Mouse (Mus musculus): ENCODE data around the gene Rnf103. TPM values are rescaled to one million over a fixed set of nuclear protein-coding genes. Genes with fewer than 3 reads are reported as not detected.
"Not testable (repeated sequence)": the region's sequence is repeated elsewhere in the genome, so short reads cannot be mapped to it uniquely, and the experiment has no call there.

The Rnf103 gene
- 26.8 and 29.7 TPM in 2 replicates for polyA plus RNA-seq (2014; fragmentation: Nextera tagmentation; extraction: Ambion mirVana)

DNA sequence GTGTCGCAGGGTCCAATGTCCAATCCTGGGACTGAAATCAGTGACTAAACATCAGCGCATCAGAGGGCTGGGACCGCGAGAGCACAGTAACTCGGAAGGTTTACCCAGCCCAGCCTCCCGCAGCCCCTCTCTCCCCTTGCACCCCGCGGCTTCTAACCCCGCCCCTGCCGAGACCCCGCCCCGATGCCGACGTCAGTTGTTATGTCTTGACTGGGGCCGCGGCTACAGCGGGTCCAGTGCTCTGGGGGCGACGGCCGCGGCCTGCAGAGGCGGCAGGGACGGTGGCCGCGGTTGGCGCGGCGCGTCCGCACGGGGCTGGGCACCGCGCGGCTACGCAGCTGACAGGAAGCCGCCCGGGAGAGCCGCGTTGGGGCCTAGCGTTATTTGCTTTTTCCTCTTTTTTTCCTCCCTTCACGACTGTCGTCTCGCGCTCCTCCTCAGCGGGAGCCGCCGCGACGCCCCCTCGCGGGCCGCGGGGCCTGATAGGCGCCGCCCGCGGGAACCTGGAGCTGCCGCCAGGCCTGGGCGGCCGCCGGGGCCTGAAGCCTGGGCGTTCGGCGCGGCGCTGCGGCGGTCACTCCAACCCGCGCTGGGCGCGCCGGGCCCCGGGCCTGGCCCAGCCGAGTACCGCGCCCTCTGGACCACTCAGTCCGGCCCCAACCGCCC lies at the start of gene Rnf103:
Gene Rnf103, plus strand, starts transcription at position 220 of the 666 bp plus-strand sequence.
- Histone ChIP-seq H3K9me3 (ENCODE audit: control insufficient read depth, low read length) (no peaks in the 10 kb centered on the region), H3K27me3 (replicated peaks; ENCODE audit: control insufficient read depth, insufficient read depth, low read length) (no peaks in the 10 kb centered on the region), H3K36me3 (ENCODE audit: control insufficient read depth, insufficient read depth, low read length) (peaks cover 20% of the 10 kb centered on the region), H3K4me3 (ENCODE audit: low read depth, low read length) (peak within 1 kb of the TSS; percentile 84), H3K9ac (ENCODE audit: low read length) (peak within 1 kb of the TSS; percentile 98), H3K4me2 (ENCODE audit: low read length) (peak within 1 kb of the TSS; percentile 75), H3K27ac (ENCODE audit: low read depth) (peak within 1 kb of the TSS; percentile 99), H3K4me1 (replicated peaks; ENCODE audit: control insufficient read depth, insufficient read depth, low read length) (peaks cover 3% of the 10 kb centered on the region; the same call in 1 of the 2 replicates)
- WGBS: under 1% methylated on average over 77 of the region's 79 CpGs
- peak; percentile 99 for DNase-seq (ENCODE audit: low spot score)
- ATAC-seq (replicated peaks; ENCODE audit: low FRiP score, low TSS enrichment, low read depth): peak; percentile 97

DNA sequence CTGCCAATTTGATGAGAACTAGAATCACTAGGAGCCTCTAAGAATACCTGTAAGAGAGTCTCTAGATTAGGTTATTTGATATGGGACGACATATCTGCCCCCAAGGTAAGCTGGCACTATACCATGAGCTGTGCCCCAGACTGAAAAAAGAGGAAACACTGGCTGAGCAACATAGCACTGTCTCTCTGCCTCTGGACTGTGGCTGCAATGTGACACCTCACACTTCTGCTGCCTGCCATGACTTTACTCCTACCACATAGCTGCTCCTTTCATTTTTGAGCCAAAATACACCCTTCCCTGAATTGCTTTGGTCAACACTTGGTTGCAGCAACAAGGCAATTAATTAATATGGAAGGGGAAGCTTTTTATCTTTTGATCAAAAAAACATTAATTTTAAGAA lies 48.9 kb upstream of the Rnf103 start:
- H3K4me1 ChIP-seq (replicated peaks; ENCODE audit: control insufficient read depth, insufficient read depth, low read length): peaks cover 7% of the 10 kb centered on the region
- H3K36me3 ChIP-seq (ENCODE audit: control insufficient read depth, insufficient read depth, low read length): no peaks in the 10 kb centered on the region
- ATAC-seq (replicated peaks; ENCODE audit: low FRiP score, low TSS enrichment, low read depth) (no peak), DNase-seq (ENCODE audit: low spot score) (no peak)
- H3K4me3 ChIP-seq (ENCODE audit: low read depth, low read length): no peak overlapping the region
- H3K27me3 ChIP-seq (replicated peaks; ENCODE audit: control insufficient read depth, insufficient read depth, low read length): no peaks in the 10 kb centered on the region
- no peak overlapping the region for H3K27ac ChIP-seq (ENCODE audit: low read depth)
- no peak overlapping the region for H3K9ac ChIP-seq (ENCODE audit: low read length)
- no peak overlapping the region for H3K4me2 ChIP-seq (ENCODE audit: low read length)
- WGBS: 60% methylated on average over 1 of the region's 1 CpGs
- H3K9me3 ChIP-seq (ENCODE audit: control insufficient read depth, low read length): no peaks in the 10 kb centered on the region

DNA sequence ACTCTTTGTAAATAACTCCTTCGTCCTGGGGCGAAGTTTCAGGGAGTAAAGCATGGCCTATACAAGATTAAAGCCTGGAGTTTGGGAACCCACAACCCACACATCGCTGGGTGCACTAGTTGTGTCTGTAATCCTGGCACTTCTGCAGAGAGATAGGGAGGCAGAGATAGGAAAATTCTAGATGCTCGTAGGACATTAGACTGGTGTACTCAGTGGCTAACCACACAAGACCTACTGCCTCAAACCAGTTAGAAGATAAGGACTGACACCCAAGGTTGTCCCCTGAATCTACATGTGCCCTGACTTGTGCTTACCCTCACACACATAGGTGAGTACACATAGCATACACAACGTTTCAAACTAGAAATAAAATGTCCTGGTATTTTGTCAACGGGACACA lies 48.1 kb upstream of the Rnf103 start:
- Histone ChIP-seq H3K4me3 (ENCODE audit: low read depth, low read length) (no peak overlapping the region), H3K27ac (ENCODE audit: low read depth) (no peak overlapping the region), H3K9me3 (ENCODE audit: control insufficient read depth, low read length) (no peaks in the 10 kb centered on the region), H3K9ac (ENCODE audit: low read length) (no peak overlapping the region), H3K4me1 (replicated peaks; ENCODE audit: control insufficient read depth, insufficient read depth, low read length) (peaks cover 7% of the 10 kb centered on the region), H3K36me3 (ENCODE audit: control insufficient read depth, insufficient read depth, low read length) (no peaks in the 10 kb centered on the region), H3K4me2 (ENCODE audit: low read length) (no peak overlapping the region), H3K27me3 (replicated peaks; ENCODE audit: control insufficient read depth, insufficient read depth, low read length) (no peaks in the 10 kb centered on the region)
- WGBS: 77% methylated on average over 6 of the region's 6 CpGs
- DNase-seq (ENCODE audit: low spot score) (no peak), ATAC-seq (replicated peaks; ENCODE audit: low FRiP score, low TSS enrichment, low read depth) (no peak)

DNA sequence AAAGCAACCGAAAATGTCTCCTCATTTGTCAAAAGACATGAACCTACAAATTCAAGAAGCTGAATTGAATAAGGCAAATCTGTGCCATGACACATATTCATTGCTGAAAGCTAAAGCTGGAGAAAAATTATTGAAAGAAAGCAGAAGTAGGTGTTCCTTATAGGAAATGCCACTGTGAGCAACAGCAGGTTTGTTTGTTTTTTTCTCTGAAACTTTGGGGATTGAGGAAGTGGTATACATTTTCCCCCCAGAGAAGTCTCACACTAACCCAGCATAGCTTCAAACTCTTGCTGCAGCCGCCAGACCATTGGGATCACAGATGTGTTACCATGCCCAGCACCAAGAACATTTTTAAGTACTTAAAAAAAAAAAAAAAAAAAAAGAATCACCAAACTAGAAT lies 40.9 kb upstream of the Rnf103 start:
- DNase-seq (ENCODE audit: low spot score): no peak
- Histone ChIP-seq H3K4me3 (ENCODE audit: low read depth, low read length) (no peak overlapping the region), H3K9ac (ENCODE audit: low read length) (no peak overlapping the region), H3K27me3 (replicated peaks; ENCODE audit: control insufficient read depth, insufficient read depth, low read length) (no peaks in the 10 kb centered on the region), H3K4me1 (replicated peaks; ENCODE audit: control insufficient read depth, insufficient read depth, low read length) (no peaks in the 10 kb centered on the region), H3K4me2 (ENCODE audit: low read length) (no peak overlapping the region), H3K9me3 (ENCODE audit: control insufficient read depth, low read length) (no peaks in the 10 kb centered on the region), H3K36me3 (ENCODE audit: control insufficient read depth, insufficient read depth, low read length) (no peaks in the 10 kb centered on the region), H3K27ac (ENCODE audit: low read depth) (no peak overlapping the region)
- no peak for ATAC-seq (replicated peaks; ENCODE audit: low FRiP score, low TSS enrichment, low read depth)
- WGBS: 62% methylated on average over 2 of the region's 2 CpGs

DNA sequence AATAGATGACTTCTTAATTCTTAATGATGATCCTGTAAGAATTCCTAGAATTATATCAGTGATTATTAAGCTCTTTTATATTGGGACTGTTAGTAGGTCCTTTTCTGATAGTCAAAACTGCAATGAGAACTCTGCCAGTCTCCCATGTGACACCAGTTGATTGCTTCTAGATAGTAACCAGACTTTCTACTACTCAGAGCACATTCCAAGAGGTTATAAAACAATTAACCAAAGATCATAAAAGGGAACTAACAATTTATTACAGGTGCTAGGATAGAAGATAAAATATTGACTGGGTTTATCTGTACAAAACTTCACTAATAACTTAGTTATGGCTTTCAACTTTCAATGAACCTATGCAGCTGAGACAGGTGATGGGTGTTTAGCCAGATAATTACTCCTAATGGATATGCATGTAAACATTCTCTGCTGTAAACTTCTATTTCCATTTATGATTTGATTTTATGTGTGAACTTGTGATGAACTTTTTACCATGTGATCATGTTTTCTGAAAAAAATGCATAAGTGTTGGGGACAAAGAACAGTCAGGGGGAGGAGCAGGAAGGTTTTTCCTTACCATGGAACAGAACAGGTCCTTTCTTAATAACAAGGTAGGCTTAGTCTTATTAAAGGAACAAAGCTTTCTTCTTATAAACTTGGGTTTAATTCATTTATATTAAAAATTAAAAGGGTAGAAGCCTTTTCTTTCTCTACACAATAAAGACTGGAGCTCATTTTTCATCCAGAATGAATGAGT lies 39.5 kb upstream of the Rnf103 start:
- not testable (repeated sequence) for H3K4me2 ChIP-seq (ENCODE audit: low read length); H3K27me3 ChIP-seq (replicated peaks; ENCODE audit: control insufficient read depth, insufficient read depth, low read length); H3K27ac ChIP-seq (ENCODE audit: low read depth); H3K9ac ChIP-seq (ENCODE audit: low read length); DNase-seq (ENCODE audit: low spot score); H3K9me3 ChIP-seq (ENCODE audit: control insufficient read depth, low read length); H3K4me1 ChIP-seq (replicated peaks; ENCODE audit: control insufficient read depth, insufficient read depth, low read length); H3K4me3 ChIP-seq (ENCODE audit: low read depth, low read length); H3K36me3 ChIP-seq (ENCODE audit: control insufficient read depth, insufficient read depth, low read length)
- peak; percentile 78 for ATAC-seq (replicated peaks; ENCODE audit: low FRiP score, low TSS enrichment, low read depth)

DNA sequence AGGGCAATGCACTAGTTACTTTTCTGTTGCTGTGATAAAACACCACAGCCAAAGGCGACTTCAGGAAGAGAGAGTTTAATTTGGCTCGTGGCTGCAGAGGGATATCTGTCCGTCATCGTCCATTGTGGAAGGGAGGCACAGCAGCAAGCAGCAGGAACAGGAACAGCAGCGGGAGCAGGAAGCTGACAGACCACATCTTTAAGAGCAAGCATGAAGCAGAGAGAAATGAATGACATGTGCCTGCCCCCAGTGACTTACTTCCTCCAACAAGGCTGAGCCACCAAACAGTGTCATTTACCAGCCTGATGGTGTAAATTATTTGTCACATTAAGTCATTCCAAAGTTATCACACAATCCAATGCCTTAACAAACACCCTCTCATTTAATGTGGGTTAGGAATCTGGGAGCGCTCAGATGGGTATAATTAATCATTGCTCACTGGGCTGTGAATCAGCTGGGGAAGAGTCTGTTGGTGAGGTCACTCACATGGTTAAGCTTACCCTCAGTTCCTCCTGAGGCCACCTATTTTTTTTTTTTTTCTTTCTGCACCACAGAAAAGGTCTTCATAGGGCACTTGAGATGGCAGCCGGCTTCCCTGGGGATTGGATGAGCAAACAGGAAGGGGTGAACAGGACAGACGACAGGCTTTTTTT lies 35.6 kb upstream of the Rnf103 start:
- Histone ChIP-seq H3K4me1 (replicated peaks; ENCODE audit: control insufficient read depth, insufficient read depth, low read length) (no peaks in the 10 kb centered on the region), H3K9me3 (ENCODE audit: control insufficient read depth, low read length) (no peaks in the 10 kb centered on the region), H3K9ac (ENCODE audit: low read length) (no peak overlapping the region), H3K4me2 (ENCODE audit: low read length) (no peak overlapping the region), H3K27me3 (replicated peaks; ENCODE audit: control insufficient read depth, insufficient read depth, low read length) (no peaks in the 10 kb centered on the region), H3K4me3 (ENCODE audit: low read depth, low read length) (no peak overlapping the region), H3K36me3 (ENCODE audit: control insufficient read depth, insufficient read depth, low read length) (no peaks in the 10 kb centered on the region), H3K27ac (ENCODE audit: low read depth) (no peak overlapping the region)
- WGBS: 65% methylated on average over 8 of the region's 8 CpGs
- ATAC-seq (replicated peaks; ENCODE audit: low FRiP score, low TSS enrichment, low read depth) (no peak), DNase-seq (ENCODE audit: low spot score) (no peak)

DNA sequence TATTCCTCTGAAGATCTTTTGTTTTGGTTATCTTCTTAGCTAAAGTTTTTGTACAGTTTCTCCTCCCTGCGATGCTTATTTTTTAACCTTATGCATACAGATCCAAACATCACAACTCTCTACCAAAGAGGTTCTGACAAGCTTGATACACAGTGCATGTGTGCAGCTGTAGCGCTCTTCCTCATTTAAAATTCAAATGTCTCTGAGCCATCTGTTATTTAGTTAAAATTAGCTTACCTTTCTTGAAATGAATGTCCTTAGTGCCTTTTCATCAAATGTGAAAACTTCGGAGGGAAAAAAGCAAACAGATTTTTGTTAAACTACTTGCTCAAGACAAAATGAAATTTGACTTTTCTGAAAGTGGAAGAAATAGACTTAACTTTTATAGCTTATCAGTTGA lies 28.5 kb upstream of the Rnf103 start:
- Histone ChIP-seq H3K27me3 (replicated peaks; ENCODE audit: control insufficient read depth, insufficient read depth, low read length) (no peaks in the 10 kb centered on the region), H3K36me3 (ENCODE audit: control insufficient read depth, insufficient read depth, low read length) (no peaks in the 10 kb centered on the region), H3K9me3 (ENCODE audit: control insufficient read depth, low read length) (no peaks in the 10 kb centered on the region), H3K27ac (ENCODE audit: low read depth) (no peak overlapping the region), H3K4me1 (replicated peaks; ENCODE audit: control insufficient read depth, insufficient read depth, low read length) (no peaks in the 10 kb centered on the region), H3K4me2 (ENCODE audit: low read length) (no peak overlapping the region), H3K4me3 (ENCODE audit: low read depth, low read length) (no peak overlapping the region), H3K9ac (ENCODE audit: low read length) (no peak overlapping the region)
- WGBS: 91% methylated on average over 3 of the region's 3 CpGs
- no peak for DNase-seq (ENCODE audit: low spot score)
- ATAC-seq (replicated peaks; ENCODE audit: low FRiP score, low TSS enrichment, low read depth): no peak

DNA sequence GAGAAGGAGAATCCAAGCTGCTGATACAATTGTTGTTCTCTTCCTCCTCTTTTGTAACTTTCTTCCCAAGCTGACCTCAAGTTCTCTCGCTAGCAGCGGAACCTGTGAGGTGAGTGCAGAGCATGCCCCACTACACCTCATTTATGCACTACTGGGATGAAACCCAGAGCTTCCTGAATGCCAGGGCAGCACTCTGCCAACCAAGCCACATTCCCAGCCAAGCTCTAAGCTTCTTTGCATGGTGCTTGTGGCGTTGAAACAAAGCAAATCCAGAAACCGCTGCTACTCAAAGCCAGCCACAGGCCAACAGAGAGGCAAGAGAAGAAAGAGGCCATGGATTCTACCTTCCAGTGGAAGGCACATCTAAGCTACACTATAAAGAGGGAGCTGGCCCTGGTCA lies 25.9 kb upstream of the Rnf103 start:
- Histone ChIP-seq H3K27ac (ENCODE audit: low read depth) (no peak overlapping the region), H3K36me3 (ENCODE audit: control insufficient read depth, insufficient read depth, low read length) (no peaks in the 10 kb centered on the region), H3K9me3 (ENCODE audit: control insufficient read depth, low read length) (no peaks in the 10 kb centered on the region), H3K9ac (ENCODE audit: low read length) (no peak overlapping the region), H3K4me2 (ENCODE audit: low read length) (no peak overlapping the region), H3K4me1 (replicated peaks; ENCODE audit: control insufficient read depth, insufficient read depth, low read length) (no peaks in the 10 kb centered on the region), H3K4me3 (ENCODE audit: low read depth, low read length) (no peak overlapping the region), H3K27me3 (replicated peaks; ENCODE audit: control insufficient read depth, insufficient read depth, low read length) (no peaks in the 10 kb centered on the region)
- 81% methylated on average over 4 of the region's 4 CpGs for WGBS
- DNase-seq (ENCODE audit: low spot score) (no peak), ATAC-seq (replicated peaks; ENCODE audit: low FRiP score, low TSS enrichment, low read depth) (no peak)
